Mouse (Mus musculus) midbrain, embryonic 15.5 days (tissue): ENCODE measurements at regions not wholly inside any gene's neighbourhood (a gene's known extent, or its start where the extent isn't known, plus 50 kb on each side); places are given as distances from the start of the nearest gene placed in this dataset.
A peak's percentile ranks its signal among the peaks of the same experiment; 100 is the strongest.

ENCODE experiments used
- ATAC-seq: fragments of 200-750 bp; cut with Nextera tagmentation; replicated peaks from 2 replicates; pipeline ENCODE4 v1.8.0; 2017; ENCODE audit warnings: moderate TSS enrichment
- H3K27ac ChIP-seq: fragments of 300-500 bp; sonication (generic); 2 replicates; pipeline ENCODE4 v1.5.1; 2015; ENCODE audit warnings: mild to moderate bottlenecking, inconsistent platforms
- H3K27me3 ChIP-seq: fragments of 300-500 bp; sonication (generic); replicated peaks from 2 replicates; pipeline ENCODE4 v1.6.1; 2015; ENCODE audit warnings: inconsistent platforms
- H3K36me3 ChIP-seq: fragments of 300-500 bp; sonication (generic); replicated peaks from 2 replicates; pipeline ENCODE4 v1.6.1; 2015; ENCODE audit warnings: inconsistent platforms
- H3K4me1 ChIP-seq: fragments of 300-500 bp; sonication (generic); 2 replicates; pipeline ENCODE4 v1.6.1; 2015; ENCODE audit warnings: inconsistent platforms
- H3K4me2 ChIP-seq: fragments of 300-500 bp; sonication (generic); 2 replicates; pipeline ENCODE4 v1.6.1; 2015; ENCODE audit warnings: inconsistent platforms, mild to moderate bottlenecking, moderate library complexity
- H3K4me3 ChIP-seq: fragments of 300-500 bp; sonication (generic); 2 replicates; pipeline ENCODE4 v1.5.1; 2015; ENCODE audit warnings: mild to moderate bottlenecking, inconsistent platforms
- H3K9ac ChIP-seq: fragments of 300-500 bp; sonication (generic); 2 replicates; pipeline ENCODE4 v1.6.1; 2015; ENCODE audit warnings: mild to moderate bottlenecking, inconsistent platforms
- H3K9me3 ChIP-seq: fragments of 300-500 bp; sonication (generic); 2 replicates; pipeline ENCODE4 v1.6.1; 2016; ENCODE audit warnings: inconsistent platforms
- WGBS: fragments of 180-500 bp; shearing (Covaris S2); methylation state at CpG from one replicate; pipeline ENCODE4 v1.1.7; 2015; ENCODE audit warnings: mixed read lengths; 5-methylcytosine and 5-hydroxymethylcytosine counted together

DNA sequence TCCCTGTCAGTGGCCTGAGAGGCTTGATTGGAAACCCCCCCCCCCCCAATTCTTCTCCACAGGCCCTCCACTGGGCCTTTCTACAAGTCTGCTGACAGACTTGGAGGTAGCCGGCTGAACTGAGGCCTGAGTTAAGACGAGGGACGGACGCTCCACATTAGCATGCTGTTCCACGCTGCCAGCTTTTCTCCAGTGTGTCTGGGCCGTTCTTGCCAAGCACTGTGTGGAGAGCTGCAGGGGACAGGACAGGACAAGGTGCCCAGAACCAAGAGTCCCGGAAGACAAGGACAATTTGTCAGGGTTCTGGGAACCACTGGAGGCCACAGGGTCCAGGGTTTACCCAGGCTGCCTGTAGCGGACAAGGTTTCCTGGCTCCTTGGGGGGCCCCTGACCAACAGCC is 261.9 kb downstream of the Bcor start:
- ATAC-seq, result no peak; the same call in 1 of the 2 replicates
- Histone ChIP-seq H3K4me1 (peaks cover 14% of the 10 kb centered on the region; the same call in 1 of the 2 replicates), H3K27me3 (no peaks in the 10 kb centered on the region), H3K4me3 (no peak overlapping the region), H3K4me2 (no peak overlapping the region), H3K27ac (no peak overlapping the region), H3K36me3 (no peaks in the 10 kb centered on the region), H3K9ac (no peak overlapping the region), H3K9me3 (no peaks in the 10 kb centered on the region)
- 58% methylated on average over 8 of the region's 8 CpGs for WGBS

- H3K9me3 ChIP-seq, result no peaks in the 10 kb centered on the region
- 88% methylated on average over 6 of the region's 6 CpGs for WGBS
- H3K4me3 ChIP-seq, result no peak overlapping the region
- no peak overlapping the region for H3K9ac ChIP-seq
- H3K4me2 ChIP-seq, result no peak overlapping the region
- no peaks in the 10 kb centered on the region for H3K27me3 ChIP-seq
- H3K27ac ChIP-seq, result no peak overlapping the region
- no peaks in the 10 kb centered on the region for H3K36me3 ChIP-seq
- peaks cover 9% of the 10 kb centered on the region; the same call in 1 of the 2 replicates for H3K4me1 ChIP-seq
- ATAC-seq, result no peak
Observed at GRCm38 (mm10) chrX:11899051-11899450, 261.1 kb downstream of the Bcor start.

GRCm38 (mm10) chrX:11899914-11900313 is 260.2 kb downstream of the Bcor start:
- 32% methylated on average over 3 of the region's 3 CpGs for WGBS

GRCm38 (mm10) chrX:11901791-11902190 is 258.4 kb downstream of the Bcor start:
- Histone ChIP-seq H3K27ac (no peak overlapping the region), H3K9ac (no peak overlapping the region), H3K4me2 (no peak overlapping the region), H3K36me3 (no peaks in the 10 kb centered on the region), H3K27me3 (no peaks in the 10 kb centered on the region), H3K4me1 (no peaks in the 10 kb centered on the region), H3K4me3 (no peak overlapping the region), H3K9me3 (no peaks in the 10 kb centered on the region)
- ATAC-seq, result no peak
- WGBS, result 73% methylated on average over 5 of the region's 5 CpGs

More at GRCm38 (mm10) chrX:11899914-11900313, 260.2 kb downstream of the Bcor start:
- H3K27ac ChIP-seq, result no peak overlapping the region
- H3K4me1 ChIP-seq, result peaks cover 3% of the 10 kb centered on the region; the same call in 1 of the 2 replicates
- H3K36me3 ChIP-seq, result no peaks in the 10 kb centered on the region
- ATAC-seq, result no peak
- no peak overlapping the region for H3K4me2 ChIP-seq
- H3K9me3 ChIP-seq, result no peaks in the 10 kb centered on the region
- H3K27me3 ChIP-seq, result no peaks in the 10 kb centered on the region
- H3K9ac ChIP-seq, result no peak overlapping the region
- H3K4me3 ChIP-seq, result no peak overlapping the region

DNA sequence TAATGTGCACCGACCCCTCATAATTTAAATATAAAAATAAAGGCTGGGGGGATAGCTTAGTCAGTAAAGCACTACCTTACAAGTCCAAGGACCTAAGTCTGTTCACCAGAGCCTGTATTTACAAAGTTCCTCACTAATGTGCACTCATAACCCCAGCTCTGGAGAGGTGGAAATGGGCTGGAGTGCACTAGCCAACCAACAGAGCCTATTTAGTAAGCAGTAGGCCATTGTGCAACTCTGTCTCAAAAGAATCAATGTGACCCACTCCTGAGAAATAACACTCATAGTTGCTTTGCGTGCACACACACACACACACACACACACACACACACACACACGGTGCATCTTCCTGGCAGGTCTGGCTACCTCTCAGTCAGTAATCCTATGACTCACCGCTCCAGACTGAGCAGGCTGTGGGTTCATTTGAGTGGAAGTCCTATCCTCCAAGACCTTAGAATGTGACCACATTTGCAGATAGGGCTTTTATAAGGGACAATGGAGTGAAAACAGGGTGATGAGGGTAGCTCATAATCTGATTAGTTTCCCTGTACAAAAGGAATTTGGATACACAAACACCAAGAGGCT is 256.9 kb downstream of the Bcor start:
- no peaks in the 10 kb centered on the region for H3K27me3 ChIP-seq
- no peak for ATAC-seq
- 81% methylated on average over 4 of the region's 4 CpGs for WGBS
- H3K4me3 ChIP-seq, result no peak overlapping the region
- H3K4me1 ChIP-seq, result no peaks in the 10 kb centered on the region
- H3K27ac ChIP-seq, result no peak overlapping the region
- no peaks in the 10 kb centered on the region for H3K9me3 ChIP-seq
- H3K4me2 ChIP-seq, result no peak overlapping the region
- no peaks in the 10 kb centered on the region for H3K36me3 ChIP-seq
- H3K9ac ChIP-seq, result no peak overlapping the region

GRCm38 (mm10) chrX:11905231-11905630 is 254.9 kb downstream of the Bcor start:
- Histone ChIP-seq H3K4me1 (no peaks in the 10 kb centered on the region), H3K36me3 (no peaks in the 10 kb centered on the region), H3K4me2 (no peak overlapping the region), H3K9me3 (no peaks in the 10 kb centered on the region), H3K27me3 (no peaks in the 10 kb centered on the region), H3K4me3 (no peak overlapping the region), H3K9ac (no peak overlapping the region), H3K27ac (no peak overlapping the region)
- 63% methylated on average over 5 of the region's 5 CpGs for WGBS
- no peak for ATAC-seq

GRCm38 (mm10) chrX:11907167-11907566 is 253.0 kb downstream of the Bcor start:
- no peaks in the 10 kb centered on the region for H3K4me1 ChIP-seq
- no peaks in the 10 kb centered on the region for H3K9me3 ChIP-seq
- 38% methylated on average over 6 of the region's 6 CpGs for WGBS
- H3K36me3 ChIP-seq, result no peaks in the 10 kb centered on the region
- ATAC-seq, result peak; percentile 65
- no peak overlapping the region for H3K4me2 ChIP-seq
- H3K27me3 ChIP-seq, result no peaks in the 10 kb centered on the region
- H3K4me3 ChIP-seq, result no peak overlapping the region
- H3K27ac ChIP-seq, result no peak overlapping the region
- H3K9ac ChIP-seq, result no peak overlapping the region

- Histone ChIP-seq H3K27me3 (0 out of 2 replicates have a peak, but pooled peaks cover under 1% of the 10 kb centered on the region), H3K9ac (no peak overlapping the region), H3K4me2 (no peak overlapping the region), H3K9me3 (no peaks in the 10 kb centered on the region), H3K4me3 (no peak overlapping the region), H3K27ac (no peak overlapping the region), H3K4me1 (no peaks in the 10 kb centered on the region), H3K36me3 (no peaks in the 10 kb centered on the region)
- ATAC-seq, result no peak
- 52% methylated on average over 10 of the region's 10 CpGs for WGBS
Observed at GRCm38 (mm10) chrX:11915984-11916383, 244.2 kb downstream of the Bcor start.

DNA sequence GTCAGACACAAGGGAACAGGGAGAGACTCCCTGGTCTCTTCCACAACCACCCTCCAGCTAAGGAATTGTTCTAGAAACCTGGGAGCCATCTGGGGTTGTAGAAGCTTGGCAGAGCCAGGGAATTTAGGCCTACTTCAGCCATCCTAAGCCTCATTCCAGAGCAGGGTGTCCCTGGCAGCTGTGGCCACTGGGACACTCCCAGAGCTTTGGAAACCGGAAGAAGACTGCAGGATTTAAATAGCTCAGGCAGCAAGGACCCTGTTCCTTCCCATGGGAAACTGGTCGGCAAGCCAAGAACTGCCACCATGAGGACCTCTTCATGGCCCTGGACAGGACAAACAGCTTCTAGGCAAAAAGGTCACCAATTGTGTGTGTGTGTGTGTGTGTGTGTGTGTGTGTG is 239.9 kb downstream of the Bcor start:
- 72% methylated on average over 2 of the region's 2 CpGs for WGBS
- Histone ChIP-seq H3K9me3 (no peaks in the 10 kb centered on the region), H3K4me2 (no peak overlapping the region), H3K27ac (no peak overlapping the region), H3K9ac (no peak overlapping the region), H3K27me3 (0 out of 2 replicates have a peak, but pooled peaks cover 5% of the 10 kb centered on the region), H3K4me3 (no peak overlapping the region), H3K36me3 (no peaks in the 10 kb centered on the region), H3K4me1 (no peaks in the 10 kb centered on the region)
- no peak for ATAC-seq

- no peaks in the 10 kb centered on the region for H3K9me3 ChIP-seq
- 0 out of 2 replicates have a peak, but pooled peaks cover 5% of the 10 kb centered on the region for H3K27me3 ChIP-seq
- ATAC-seq, result no peak
- WGBS, result 88% methylated on average over 3 of the region's 3 CpGs
- H3K4me2 ChIP-seq, result no peak overlapping the region
- no peak overlapping the region for H3K4me3 ChIP-seq
- no peaks in the 10 kb centered on the region for H3K36me3 ChIP-seq
- H3K27ac ChIP-seq, result no peak overlapping the region
- H3K9ac ChIP-seq, result no peak overlapping the region
- no peaks in the 10 kb centered on the region for H3K4me1 ChIP-seq
Observed at GRCm38 (mm10) chrX:11924639-11925302, 235.4 kb downstream of the Bcor start.

DNA sequence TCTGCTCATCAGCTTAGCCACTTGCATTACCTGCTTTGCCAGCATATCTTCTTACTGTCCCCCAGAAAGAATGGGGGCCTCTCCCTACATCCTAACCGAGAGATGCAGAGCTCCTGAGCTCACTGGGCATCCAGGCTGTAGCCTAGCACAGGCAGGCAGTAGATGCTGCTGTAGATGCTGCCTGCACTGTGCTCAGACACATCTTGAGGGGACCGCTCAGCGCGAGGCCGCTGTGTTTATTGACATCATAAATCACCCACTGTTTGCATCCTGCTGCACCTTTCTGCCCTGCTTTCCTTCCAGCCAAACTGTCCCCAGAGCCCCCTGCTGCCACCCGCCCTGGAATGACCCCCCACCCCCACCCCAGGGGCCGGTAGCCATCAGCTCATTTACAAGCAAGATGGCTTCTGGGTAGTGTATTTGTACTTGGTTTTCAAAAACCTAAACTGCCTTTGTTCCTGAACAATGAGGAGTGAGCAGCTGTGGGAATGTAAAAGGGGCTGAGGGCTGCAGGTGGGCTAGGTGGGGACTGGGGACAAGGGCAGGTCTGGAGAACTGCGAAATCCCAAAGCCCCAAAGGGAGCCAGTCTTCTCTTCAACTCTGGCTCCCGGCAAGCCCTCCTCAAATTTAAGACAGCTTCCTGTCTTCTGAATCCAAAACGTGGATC is 233.2 kb downstream of the Bcor start:
- 0 out of 2 replicates have a peak, but pooled peaks cover 3% of the 10 kb centered on the region for H3K27me3 ChIP-seq
- H3K4me1 ChIP-seq, result no peaks in the 10 kb centered on the region
- no peak overlapping the region for H3K27ac ChIP-seq
- WGBS, result 35% methylated on average over 10 of the region's 10 CpGs
- no peaks in the 10 kb centered on the region for H3K9me3 ChIP-seq
- no peak for ATAC-seq
- H3K4me3 ChIP-seq, result no peak overlapping the region
- H3K4me2 ChIP-seq, result no peak overlapping the region
- H3K36me3 ChIP-seq, result no peaks in the 10 kb centered on the region
- no peak overlapping the region for H3K9ac ChIP-seq

DNA sequence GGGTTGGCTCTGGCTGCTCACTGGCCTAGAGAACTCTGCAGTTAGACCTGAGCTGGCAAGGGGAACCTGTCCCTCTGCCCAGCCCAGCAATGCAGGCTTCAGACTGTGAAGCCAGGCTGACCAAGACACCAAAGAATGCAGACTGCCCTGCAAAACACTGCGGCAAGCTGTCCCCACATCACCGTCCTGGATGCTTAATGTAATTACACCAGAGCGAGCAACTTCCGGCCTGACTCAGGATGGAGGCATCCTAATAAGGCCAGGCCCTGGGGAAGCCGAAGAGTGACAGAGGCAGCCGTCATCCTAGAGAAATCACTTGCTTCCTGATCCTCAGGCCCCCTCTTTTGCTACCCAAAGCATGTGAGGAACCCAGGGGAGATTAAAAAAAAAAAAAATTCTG is 230.7 kb downstream of the Bcor start:
- H3K4me3 ChIP-seq, result no peak overlapping the region
- H3K9ac ChIP-seq, result no peak overlapping the region
- WGBS, result 53% methylated on average over 6 of the region's 6 CpGs
- H3K4me2 ChIP-seq, result no peak overlapping the region
- H3K9me3 ChIP-seq, result no peaks in the 10 kb centered on the region
- H3K27me3 ChIP-seq, result 0 out of 2 replicates have a peak, but pooled peaks cover 3% of the 10 kb centered on the region
- no peak for ATAC-seq
- H3K4me1 ChIP-seq, result no peaks in the 10 kb centered on the region
- no peaks in the 10 kb centered on the region for H3K36me3 ChIP-seq
- no peak overlapping the region for H3K27ac ChIP-seq
